ENCODE assay signal across 24 mouse cellular contexts in genomic region chr5:31998806-31999205, GRCm38 (mm10).
DNase-seq lines count a peak whose midpoint lies in the region; ATAC-seq and TF ChIP-seq lines count a peak whose summit lies in the region.
"Had no signal": no experiment of that assay in that cellular context is flagged by ENCODE, and none has a peak within 500 bp of the region (broad histone marks: within the 10 kb centered on the region; RNA-seq: fewer than 3 reads in every experiment).

No protein-coding gene starts in this region.

- H3K36me3 ChIP-seq in CH12.LX (replicated peaks in 1 of 2; ENCODE audit: control insufficient read depth in 1 of 2, insufficient read depth in 1 of 2, low read length in 1 of 2) = peaks cover 0 to 5% of the 10 kb centered on the region in 2 experiments
- H3K36me3 ChIP-seq in intestine, embryonic 16.5 days (ENCODE audit: control insufficient read depth, insufficient read depth, low read length) = no peaks in the 10 kb centered on the region
- no peaks in the 10 kb centered on the region for H3K36me3 ChIP-seq in stomach, embryonic 16.5 days (ENCODE audit: control insufficient read depth, insufficient read depth, low read length)
- no peaks in the 10 kb centered on the region for H3K36me3 ChIP-seq in midbrain, embryonic 14.5 days (ENCODE audit: control insufficient read depth, insufficient read depth, low read length)
- H3K36me3 ChIP-seq: embryonic facial prominence, embryonic 10.5 days; embryonic facial prominence, embryonic 13.5 days; forebrain, embryonic 10.5 days; hindbrain, embryonic 12.5 days; hindbrain, embryonic 15.5 days had no signal

- no peak for TF ChIP-seq EP300 in CH12.LX (IDR thresholded peaks at IDR 0.05; ENCODE audit: low read length)

- ATAC-seq in intestine, embryonic 16.5 days = peak; percentile 78; the same call in 1 of the 2 replicates
- ATAC-seq in stomach, embryonic 16.5 days (ENCODE audit: insufficient read depth, low FRiP score) = peak; percentile 71; the same call in 1 of the 2 replicates
- ATAC-seq in midbrain, embryonic 14.5 days (ENCODE audit: low FRiP score, low TSS enrichment) = no peak
- ATAC-seq: CD4-positive, CD25-positive, alpha-beta regulatory T cell, adult 4 months; forebrain, embryonic 13.5 days; forebrain, embryonic 16.5 days had no signal

- H3K4me2 ChIP-seq in CH12.LX (ENCODE audit: insufficient read depth, low read depth, poor library complexity, severe bottlenecking) = no peak overlapping the region
- H3K4me2 ChIP-seq in intestine, embryonic 16.5 days (ENCODE audit: low read depth, low read length) = no peak overlapping the region
- no peak overlapping the region for H3K4me2 ChIP-seq in stomach, embryonic 16.5 days (ENCODE audit: low read depth, low read length)
- no peak overlapping the region for H3K4me2 ChIP-seq in midbrain, embryonic 14.5 days (ENCODE audit: low read length)
- H3K4me2 ChIP-seq: embryonic facial prominence, embryonic 13.5 days; forebrain, embryonic 13.5 days; heart, embryonic 11.5 days; hindbrain, embryonic 12.5 days; hindbrain, embryonic 15.5 days had no signal

- WGBS in intestine, embryonic 16.5 days = 58% methylated on average over 2 of the region's 2 CpGs
- WGBS in stomach, embryonic 16.5 days = 54% methylated on average over 2 of the region's 2 CpGs
- 81% methylated on average over 2 of the region's 2 CpGs for WGBS in midbrain, embryonic 14.5 days

- no peak for DNase-seq in CH12.LX (ENCODE audit: extremely low read depth)
- no peak for DNase-seq in right cerebral cortex, postnatal 14 days
- DNase-seq in adrenal gland, adult 2 months = no peak
- DNase-seq in midbrain, embryonic 14.5 days = no peak
- DNase-seq: adrenal gland, postnatal 14 days; cerebellum, adult 11 months; cerebellum, adult 2 months; cerebellum, adult 9-11 months; cerebellum, postnatal 25 days; embryo, embryonic 11 days; gastrocnemius, postnatal 14 days; kidney, adult 11 months had no signal

- in situ Hi-C loops in CH12.LX (cut with MboI; ENCODE audit: low pct_ligation_motif_present, low pct_unique_long_range_greater_than_20kb, low sequenced_read_pairs) = no loop called here

- H3K4me1 ChIP-seq in CH12.LX (ENCODE audit: control insufficient read depth in 1 of 2, insufficient read depth in 2 of 2) = no peaks in the 10 kb centered on the region
- H3K4me1 ChIP-seq in intestine, embryonic 16.5 days (ENCODE audit: control insufficient read depth, insufficient read depth, low read length) = peaks cover 27% of the 10 kb centered on the region
- H3K4me1 ChIP-seq in stomach, embryonic 16.5 days (ENCODE audit: control insufficient read depth, insufficient read depth, low read length) = peaks cover 12% of the 10 kb centered on the region
- H3K4me1 ChIP-seq in midbrain, embryonic 14.5 days (ENCODE audit: control insufficient read depth, insufficient read depth, low read length) = no peaks in the 10 kb centered on the region
- H3K4me1 ChIP-seq: forebrain, embryonic 10.5 days; forebrain, embryonic 13.5 days; hindbrain, embryonic 12.5 days; hindbrain, embryonic 15.5 days had no signal

- TF ChIP-seq CTCF in CH12.LX (conservative IDR thresholded peaks at IDR 0.05 in 1 of 2, IDR thresholded peaks at IDR 0.05 in 1 of 2; ENCODE audit: low read depth in 2 of 2, low read length in 2 of 2) = no peak

- no peak for TF ChIP-seq RAD21 in CH12.LX (IDR thresholded peaks at IDR 0.05; ENCODE audit: low read depth, low read length)

- no peak overlapping the region for H3K9ac ChIP-seq in CH12.LX (ENCODE audit: insufficient read depth, low read depth)
- H3K9ac ChIP-seq in intestine, embryonic 16.5 days (ENCODE audit: low read depth, low read length) = no peak overlapping the region
- no peak overlapping the region for H3K9ac ChIP-seq in stomach, embryonic 16.5 days (ENCODE audit: low read length)
- no peak overlapping the region for H3K9ac ChIP-seq in midbrain, embryonic 14.5 days (replicated peaks; ENCODE audit: low read length)
- H3K9ac ChIP-seq: embryonic facial prominence, embryonic 13.5 days; forebrain, embryonic 13.5 days; hindbrain, embryonic 12.5 days; hindbrain, embryonic 15.5 days had no signal

- dilution Hi-C loops in CH12.LX (cut with MboI; ENCODE audit: extremely low pct_ligation_motif_present, extremely low pct_unique_long_range_greater_than_20kb, low sequenced_read_pairs) = no loop called here

- H3K79me2 ChIP-seq in CH12.LX (replicated peaks; ENCODE audit: control insufficient read depth, extremely low read depth, insufficient read depth, poor library complexity, severe bottlenecking) = no peaks in the 10 kb centered on the region

- TF ChIP-seq POLR2A in CH12.LX (IDR thresholded peaks at IDR 0.05; ENCODE audit: low read depth, low read length) = no peak

- no peak overlapping the region for H3K4me3 ChIP-seq in CH12.LX (replicated peaks in 1 of 3; ENCODE audit: low read depth in 2 of 3, low read length in 2 of 3, poor library complexity in 1 of 3)
- no peak overlapping the region for H3K4me3 ChIP-seq in intestine, embryonic 16.5 days (ENCODE audit: low read length)
- H3K4me3 ChIP-seq in stomach, embryonic 16.5 days (replicated peaks; ENCODE audit: low read length) = no peak overlapping the region
- H3K4me3 ChIP-seq in midbrain, embryonic 14.5 days (replicated peaks; ENCODE audit: low read depth, low read length) = no peak overlapping the region
- H3K4me3 ChIP-seq: embryonic facial prominence, embryonic 10.5 days; embryonic facial prominence, embryonic 13.5 days; erythroblast, embryonic 14.5 days; forebrain, embryonic 10.5 days; forebrain, embryonic 13.5 days; hindbrain, embryonic 12.5 days; hindbrain, embryonic 15.5 days had no signal

- H3K27ac ChIP-seq in CH12.LX (ENCODE audit: insufficient read depth, low read depth) = no peak overlapping the region
- H3K27ac ChIP-seq in intestine, embryonic 16.5 days (ENCODE audit: low read length) = peak overlapping the region; percentile 24; the same call in 1 of the 2 replicates
- no peak overlapping the region for H3K27ac ChIP-seq in stomach, embryonic 16.5 days (ENCODE audit: low read length)
- no peak overlapping the region for H3K27ac ChIP-seq in midbrain, embryonic 14.5 days (replicated peaks; ENCODE audit: low read depth, low read length)
- H3K27ac ChIP-seq: embryonic facial prominence, embryonic 10.5 days; embryonic facial prominence, embryonic 13.5 days; forebrain, embryonic 10.5 days; forebrain, embryonic 13.5 days; hindbrain, embryonic 12.5 days; hindbrain, embryonic 15.5 days had no signal

- no peaks in the 10 kb centered on the region for H3K27me3 ChIP-seq in CH12.LX (replicated peaks)
- H3K27me3 ChIP-seq in intestine, embryonic 16.5 days (replicated peaks; ENCODE audit: control insufficient read depth, insufficient read depth, low read length) = no peaks in the 10 kb centered on the region
- H3K27me3 ChIP-seq in stomach, embryonic 16.5 days (ENCODE audit: control insufficient read depth, insufficient read depth, low read length) = no peaks in the 10 kb centered on the region
- H3K27me3 ChIP-seq in midbrain, embryonic 14.5 days (ENCODE audit: control insufficient read depth, insufficient read depth, low read length) = no peaks in the 10 kb centered on the region
- H3K27me3 ChIP-seq: embryonic facial prominence, embryonic 13.5 days; forebrain, embryonic 13.5 days; hindbrain, embryonic 12.5 days; hindbrain, embryonic 15.5 days had no signal

- no peaks in the 10 kb centered on the region for H3K9me3 ChIP-seq in CH12.LX (replicated peaks; ENCODE audit: low read length)
- no peaks in the 10 kb centered on the region for H3K9me3 ChIP-seq in intestine, embryonic 16.5 days (ENCODE audit: control insufficient read depth, low read length)
- no peaks in the 10 kb centered on the region for H3K9me3 ChIP-seq in stomach, embryonic 16.5 days (replicated peaks; ENCODE audit: control insufficient read depth, low read length)
- H3K9me3 ChIP-seq in midbrain, embryonic 14.5 days (ENCODE audit: control insufficient read depth, low read length) = no peaks in the 10 kb centered on the region
- H3K9me3 ChIP-seq: embryonic facial prominence, embryonic 10.5 days; embryonic facial prominence, embryonic 13.5 days; forebrain, embryonic 10.5 days; forebrain, embryonic 13.5 days; hindbrain, embryonic 12.5 days; hindbrain, embryonic 15.5 days had no signal

TF ChIP-seq in CH12.LX, 34 proteins besides CTCF, POLR2A, EP300 and RAD21:
- TF ChIP-seq CHD1 (IDR thresholded peaks at IDR 0.05; ENCODE audit: low read depth, low read length) = no peak
- TF ChIP-seq IRF4 (IDR thresholded peaks at IDR 0.05; ENCODE audit: low read depth, low read length) = peak; percentile 40; the same call in 1 of the 2 replicates
- peak; percentile 69 for TF ChIP-seq BHLHE40 (IDR thresholded peaks at IDR 0.05; ENCODE audit: low read depth, low read length)
